Mouse (Mus musculus) liver, adult 2 months (tissue): ENCODE data around the gene Cdc34. TPM values are rescaled to one million over a fixed set of nuclear protein-coding genes. Genes with fewer than 3 reads are reported as not detected.
A peak's percentile ranks its signal among the peaks of the same experiment; 100 is the strongest.

Experiments used
- DNase-seq: peaks from one replicate; pipeline ENCODE4 v3.0.0-alpha.2; 2011; ENCODE audit warnings: low read depth, low spot score; ENCODE audit errors: extremely low read depth
- H3K27ac ChIP-seq: fragments of 200-500 bp; replicated peaks from 2 replicates; pipeline ENCODE4 v1.5.1; 2012; ENCODE audit warnings: low read depth, mild to moderate bottlenecking, control low read depth, inconsistent platforms, low read length; ENCODE audit not compliant: insufficient read depth
- H3K27me3 ChIP-seq: fragments of 200-500 bp; 2 replicates; pipeline ENCODE4 v1.6.1; 2012; ENCODE audit warnings: mild to moderate bottlenecking, moderate library complexity, low read length, inconsistent platforms; ENCODE audit not compliant: control insufficient read depth, insufficient read depth
- H3K36me3 ChIP-seq: fragments of 200-500 bp; 2 replicates; pipeline ENCODE4 v1.6.1; 2012; ENCODE audit warnings: low read length, inconsistent platforms; ENCODE audit not compliant: control insufficient read depth, insufficient read depth
- H3K4me1 ChIP-seq: fragments of 200-500 bp; 2 replicates; pipeline ENCODE4 v1.6.1; 2011; ENCODE audit warnings: low read length; ENCODE audit not compliant: control insufficient read depth, insufficient read depth
- H3K4me3 ChIP-seq: fragments of 200-500 bp; 2 replicates; pipeline ENCODE4 v1.5.1; 2011; ENCODE audit warnings: low read depth, mild to moderate bottlenecking, control low read depth, low read length, moderate library complexity; ENCODE audit not compliant: insufficient read depth
- H3K79me2 ChIP-seq: fragments of 200-500 bp; 2 replicates; pipeline ENCODE4 v1.6.1; 2012; ENCODE audit warnings: inconsistent platforms, mild to moderate bottlenecking, low read length, moderate library complexity; ENCODE audit not compliant: control insufficient read depth, insufficient read depth
- H3K9ac ChIP-seq: fragments of 200-500 bp; 2 replicates; pipeline ENCODE4 v1.6.1; 2012; ENCODE audit warnings: low read depth, mild to moderate bottlenecking, control low read depth, inconsistent platforms, low read length
- CTCF ChIP-seq: fragments of 200-500 bp; IDR thresholded peaks from 2 replicates; pipeline ENCODE4 v1.5.1; 2011; ENCODE audit warnings: low read depth, low read length, control low read depth
- POLR2A ChIP-seq: fragments of 200-500 bp; IDR thresholded peaks from 2 replicates; pipeline ENCODE4 v1.6.1; 2011; ENCODE audit warnings: low read length, control low read depth; ENCODE audit not compliant: insufficient read depth; ENCODE audit errors: extremely low read depth
- WGBS: fragments of 180-500 bp; shearing (Covaris S2); methylation state at CpG from one replicate; pipeline ENCODE4 v1.1.7; 2018; 5-methylcytosine and 5-hydroxymethylcytosine counted together
- polyA plus RNA-seq: library from polyadenylated mRNA; depleted of rRNA; stranded (reverse); fragments of >200 nt; gene quantifications from 2 replicates; pipeline ENCODE4 v1.2.3, GENCODE M21; 2012
- total RNA-seq: library from RNA; depleted of rRNA; stranded (reverse); fragments of >200 nt; gene quantifications from 2 replicates; pipeline ENCODE4 v1.2.3, GENCODE M21; 2014

Cdc34 gene
- total and polyA plus RNA-seq, 2 experiments: 82.1 to 215 TPM

GRCm38 (mm10) chr10:79704065-79704969, 22.3 kb downstream of the Cdc34 start, which contains the start of gene Bsg:
Bsg (plus strand) TSS chr10:79704491.
- H3K79me2 ChIP-seq: peaks cover 31% of the 10 kb centered on the region
- peak within 1 kb of the TSS; percentile 92 for H3K27ac ChIP-seq
- WGBS: under 1% methylated on average over 64 of the region's 65 CpGs
- H3K36me3 ChIP-seq: no peaks in the 10 kb centered on the region
- DNase-seq: peak; percentile 85
- TF ChIP-seq POLR2A (peak; percentile 97), CTCF (peak; percentile 47)
- no peaks in the 10 kb centered on the region for H3K27me3 ChIP-seq
- H3K4me1 ChIP-seq: peaks cover 37% of the 10 kb centered on the region
- peak within 1 kb of the TSS; percentile 96 for H3K9ac ChIP-seq
- peak within 1 kb of the TSS; percentile 93 for H3K4me3 ChIP-seq

GRCm38 (mm10) chr10:79704970-79705360, 23.0 kb downstream of the Cdc34 start:
- H3K27me3 ChIP-seq: no peaks in the 10 kb centered on the region
- H3K36me3 ChIP-seq: no peaks in the 10 kb centered on the region
- peaks cover 31% of the 10 kb centered on the region for H3K79me2 ChIP-seq
- peaks cover 37% of the 10 kb centered on the region for H3K4me1 ChIP-seq
- H3K27ac ChIP-seq: peak overlapping the region; percentile 92
- H3K4me3 ChIP-seq: peak overlapping the region; percentile 93
- 2% methylated on average over 10 of the region's 10 CpGs for WGBS
- no peak for DNase-seq
- TF ChIP-seq CTCF (no peak), POLR2A (no peak)
- peak overlapping the region; percentile 96 for H3K9ac ChIP-seq

GRCm38 (mm10) chr10:79705951-79706350, 24.0 kb downstream of the Cdc34 start:
- Histone ChIP-seq H3K4me3 (no peak overlapping the region; the same call in 1 of the 2 replicates), H3K36me3 (peaks cover 3% of the 10 kb centered on the region; the same call in 1 of the 2 replicates), H3K27me3 (no peaks in the 10 kb centered on the region), H3K9ac (peak overlapping the region; percentile 44), H3K4me1 (peaks cover 36% of the 10 kb centered on the region), H3K27ac (peak overlapping the region; percentile 56), H3K79me2 (peaks cover 31% of the 10 kb centered on the region)
- no peak for DNase-seq
- TF ChIP-seq POLR2A (no peak), CTCF (no peak)
- WGBS: 43% methylated on average over 5 of the region's 5 CpGs

- DNase-seq: peak; percentile 83
- Histone ChIP-seq H3K27ac (peak overlapping the region; percentile 56), H3K79me2 (peaks cover 31% of the 10 kb centered on the region), H3K36me3 (peaks cover 3% of the 10 kb centered on the region; the same call in 1 of the 2 replicates), H3K4me1 (peaks cover 31% of the 10 kb centered on the region), H3K4me3 (no peak overlapping the region), H3K27me3 (no peaks in the 10 kb centered on the region), H3K9ac (peak overlapping the region; percentile 44)
- TF ChIP-seq CTCF (no peak), POLR2A (no peak)
- 25% methylated on average over 5 of the region's 5 CpGs for WGBS
These were observed 24.6 kb downstream of the Cdc34 start for GRCm38 (mm10) chr10:79706406-79707094.

GRCm38 (mm10) chr10:79707162-79707561, 25.2 kb downstream of the Cdc34 start:
- Histone ChIP-seq H3K9ac (peak overlapping the region; percentile 31; the same call in 1 of the 2 replicates), H3K27ac (peak overlapping the region; percentile 13), H3K27me3 (no peaks in the 10 kb centered on the region), H3K4me1 (peaks cover 26% of the 10 kb centered on the region), H3K4me3 (no peak overlapping the region), H3K79me2 (peaks cover 31% of the 10 kb centered on the region), H3K36me3 (peaks cover 3% of the 10 kb centered on the region; the same call in 1 of the 2 replicates)
- TF ChIP-seq POLR2A: no peak
- TF ChIP-seq CTCF: no peak
- WGBS: 32% methylated on average over 1 of the region's 1 CpGs
- DNase-seq: peak; percentile 30
